Mouse (Mus musculus) kidney, embryonic 16.5 days (tissue): ENCODE data around the gene Cpe. TPM values are rescaled to one million over a fixed set of nuclear protein-coding genes. Genes with fewer than 3 reads are reported as not detected.
A peak's percentile ranks its signal among the peaks of the same experiment; 100 is the strongest.

ENCODE experiments used
- ATAC-seq: fragments of 200-750 bp; cut with Nextera tagmentation; 2 replicates; pipeline ENCODE4 v1.8.0; 2017; ENCODE audit warnings: moderate TSS enrichment; ENCODE audit not compliant: low FRiP score, low TSS enrichment
- H3K27ac ChIP-seq: fragments of 300-500 bp; sonication (generic); 2 replicates; pipeline ENCODE4 v1.5.1; 2014; ENCODE audit warnings: low read length
- H3K27me3 ChIP-seq: fragments of 300-500 bp; sonication (generic); 2 replicates; pipeline ENCODE4 v1.6.1; 2014; ENCODE audit warnings: low read length, control low read depth, mixed read lengths; ENCODE audit not compliant: insufficient read depth
- H3K36me3 ChIP-seq: fragments of 300-500 bp; sonication (generic); 2 replicates; pipeline ENCODE4 v1.6.1; 2014; ENCODE audit warnings: low read length, control low read depth, mixed read lengths; ENCODE audit not compliant: insufficient read depth
- H3K4me1 ChIP-seq: fragments of 300-500 bp; sonication (generic); 2 replicates; pipeline ENCODE4 v1.6.1; 2014; ENCODE audit warnings: low read length, control low read depth, mixed read lengths; ENCODE audit not compliant: insufficient read depth
- H3K4me2 ChIP-seq: fragments of 300-500 bp; sonication (generic); replicated peaks from 2 replicates; pipeline ENCODE4 v1.6.1; 2014; ENCODE audit warnings: low read depth, low read length
- H3K4me3 ChIP-seq: fragments of 300-500 bp; sonication (generic); 2 replicates; pipeline ENCODE4 v1.5.1; 2014; ENCODE audit warnings: mild to moderate bottlenecking, low read length
- H3K9ac ChIP-seq: fragments of 300-500 bp; sonication (generic); replicated peaks from 2 replicates; pipeline ENCODE4 v1.6.1; 2014; ENCODE audit warnings: low read length
- H3K9me3 ChIP-seq: fragments of 300-500 bp; sonication (generic); 2 replicates; pipeline ENCODE4 v1.6.1; 2016; ENCODE audit warnings: low read length, control low read depth
- WGBS: fragments of 180-500 bp; shearing (Covaris S2); extraction: QIAGEN DNeasy Blood & Tissue Kit; methylation state at CpG from one replicate; pipeline ENCODE4 v1.1.7; 2014; 5-methylcytosine and 5-hydroxymethylcytosine counted together
- polyA plus RNA-seq: library from polyadenylated mRNA; unstranded; fragments of >200 nt; fragmentation: Nextera tagmentation; extraction: Ambion mirVana; gene quantifications from 2 replicates; pipeline ENCODE4 v1.2.1, GENCODE M21; 2015

Cpe gene
- polyA plus RNA-seq, 1 experiment from 2014 or later = 66.8 TPM

DNA sequence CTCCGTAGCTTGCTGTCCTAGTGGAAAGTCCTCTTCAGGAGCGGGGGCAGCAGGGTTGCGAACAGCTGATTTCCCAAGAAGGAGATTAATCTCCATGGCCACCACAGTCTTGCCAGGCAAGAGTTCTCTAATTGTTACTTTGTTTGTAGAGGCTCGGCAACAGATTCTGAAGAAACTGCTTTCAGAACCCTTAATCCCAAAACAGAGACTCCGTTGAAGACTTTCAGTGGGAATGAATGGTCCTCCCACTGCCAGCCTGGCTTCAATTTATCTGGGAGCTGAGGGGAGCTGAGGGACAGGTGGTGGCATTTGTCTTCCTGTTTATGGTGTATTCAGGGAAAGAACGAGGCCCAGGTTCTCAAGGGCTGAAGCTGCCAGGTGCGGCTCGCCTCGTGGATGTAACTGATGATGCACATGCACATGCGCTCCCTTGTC is 68.2 kb downstream of the Cpe start:
- H3K9ac ChIP-seq = no peak overlapping the region
- no peaks in the 10 kb centered on the region for H3K36me3 ChIP-seq
- no peak overlapping the region for H3K4me2 ChIP-seq
- WGBS = 84% methylated on average over 10 of the region's 10 CpGs
- no peaks in the 10 kb centered on the region for H3K9me3 ChIP-seq
- H3K4me3 ChIP-seq = no peak overlapping the region
- H3K4me1 ChIP-seq = 0 out of 2 replicates have a peak, but pooled peaks cover 6% of the 10 kb centered on the region
- no peak for ATAC-seq
- H3K27me3 ChIP-seq = no peaks in the 10 kb centered on the region
- H3K27ac ChIP-seq = no peak overlapping the region

DNA sequence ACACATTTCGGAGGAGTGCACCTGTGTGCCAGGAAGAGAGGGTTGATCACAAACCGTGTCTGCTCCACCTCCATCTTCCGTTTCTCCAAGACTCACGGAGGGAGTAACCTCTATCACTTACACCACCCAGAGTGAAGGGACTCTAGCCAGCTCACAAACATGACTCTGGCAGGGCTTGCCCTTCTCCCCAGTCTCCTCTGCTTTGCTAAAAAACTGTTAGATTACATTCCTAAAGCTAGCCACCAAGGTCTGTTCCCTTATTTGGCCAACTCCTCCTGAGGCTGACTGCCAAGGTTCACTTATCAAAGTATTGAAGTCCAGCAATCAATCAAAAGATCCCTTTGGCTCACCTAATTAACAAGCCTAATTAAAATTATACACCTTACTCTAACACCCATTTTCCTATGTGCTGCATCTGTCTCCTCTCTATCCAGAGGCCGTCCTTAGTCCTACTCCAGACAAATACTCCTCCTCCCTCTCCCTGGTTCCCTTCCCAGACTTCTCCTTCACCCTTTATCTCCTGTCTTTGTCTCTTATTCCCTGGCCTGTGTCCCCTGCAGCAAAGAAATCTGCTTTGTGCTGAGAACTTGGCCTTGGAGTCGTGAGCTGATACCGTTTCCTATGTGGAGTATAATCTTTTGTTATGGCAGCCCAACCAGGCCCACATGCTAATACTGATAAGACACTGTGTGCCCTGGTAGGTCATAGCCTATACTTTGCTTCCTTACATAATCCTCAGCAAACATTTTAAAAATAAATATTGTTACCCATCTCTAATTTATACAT is 72.3 kb downstream of the Cpe start:
- ATAC-seq = no peak
- H3K27ac ChIP-seq = no peak overlapping the region
- 39% methylated on average over 7 of the region's 7 CpGs for WGBS

DNA sequence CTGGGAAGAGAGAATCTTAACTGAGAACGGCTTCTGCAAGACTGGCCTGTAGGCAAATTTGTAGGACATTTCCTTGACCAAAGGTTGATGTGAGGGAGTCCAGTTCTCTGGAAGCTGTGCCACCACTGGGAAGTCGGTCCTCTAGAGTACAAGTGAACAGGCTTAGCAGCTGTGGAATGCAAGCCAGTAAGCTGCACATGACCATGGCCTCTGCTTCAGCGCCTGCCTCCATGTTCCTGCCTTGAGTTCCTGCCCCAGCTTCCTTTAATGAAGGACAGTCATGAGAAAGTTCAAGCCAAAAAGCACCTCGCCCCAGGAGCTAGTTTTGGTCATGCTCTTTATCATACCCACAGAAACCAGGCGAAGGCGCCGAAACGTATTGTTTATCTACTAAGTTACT is 73.2 kb downstream of the Cpe start:
- 95% methylated on average over 8 of the region's 8 CpGs for WGBS

More for the DNA sequence above, 72.3 kb downstream of the Cpe start:
- no peaks in the 10 kb centered on the region for H3K36me3 ChIP-seq
- no peaks in the 10 kb centered on the region for H3K27me3 ChIP-seq
- no peak overlapping the region for H3K4me3 ChIP-seq
- H3K4me2 ChIP-seq = no peak overlapping the region
- no peak overlapping the region for H3K9ac ChIP-seq
- 0 out of 2 replicates have a peak, but pooled peaks cover 6% of the 10 kb centered on the region for H3K4me1 ChIP-seq
- H3K9me3 ChIP-seq = no peaks in the 10 kb centered on the region

DNA sequence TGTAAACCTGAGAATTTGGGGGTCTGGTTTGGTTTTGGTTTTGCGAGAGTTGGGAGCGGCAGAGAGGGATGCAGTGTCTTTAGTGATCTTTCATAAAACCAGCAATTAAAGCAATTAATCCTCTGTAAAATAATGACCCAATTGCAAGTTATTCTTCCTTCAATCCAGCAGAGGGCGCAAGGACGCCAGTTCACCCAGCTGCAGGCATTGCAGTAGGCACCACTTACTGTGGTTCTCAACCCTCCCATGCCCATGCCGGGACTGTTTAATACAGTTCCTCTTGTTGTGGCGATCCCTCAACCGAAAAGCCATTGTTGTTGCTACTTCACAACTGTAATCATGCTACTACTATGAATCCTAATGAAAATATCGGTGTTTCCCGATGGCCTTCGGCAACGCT is 74.2 kb downstream of the Cpe start:
- Histone ChIP-seq H3K36me3 (no peaks in the 10 kb centered on the region), H3K4me1 (0 out of 2 replicates have a peak, but pooled peaks cover 6% of the 10 kb centered on the region), H3K9ac (no peak overlapping the region), H3K27ac (no peak overlapping the region), H3K4me3 (no peak overlapping the region), H3K9me3 (no peaks in the 10 kb centered on the region), H3K27me3 (no peaks in the 10 kb centered on the region), H3K4me2 (no peak overlapping the region)
- WGBS = 64% methylated on average over 11 of the region's 11 CpGs
- 0 out of 2 replicates have a peak, but pooled peaks have one; percentile 55 for ATAC-seq

More for the DNA sequence above, 73.2 kb downstream of the Cpe start:
- no peak overlapping the region for H3K4me3 ChIP-seq
- H3K27ac ChIP-seq = no peak overlapping the region
- H3K4me2 ChIP-seq = no peak overlapping the region
- ATAC-seq = no peak
- H3K9me3 ChIP-seq = no peaks in the 10 kb centered on the region
- 0 out of 2 replicates have a peak, but pooled peaks cover 6% of the 10 kb centered on the region for H3K4me1 ChIP-seq
- H3K27me3 ChIP-seq = no peaks in the 10 kb centered on the region
- no peak overlapping the region for H3K9ac ChIP-seq
- H3K36me3 ChIP-seq = no peaks in the 10 kb centered on the region

DNA sequence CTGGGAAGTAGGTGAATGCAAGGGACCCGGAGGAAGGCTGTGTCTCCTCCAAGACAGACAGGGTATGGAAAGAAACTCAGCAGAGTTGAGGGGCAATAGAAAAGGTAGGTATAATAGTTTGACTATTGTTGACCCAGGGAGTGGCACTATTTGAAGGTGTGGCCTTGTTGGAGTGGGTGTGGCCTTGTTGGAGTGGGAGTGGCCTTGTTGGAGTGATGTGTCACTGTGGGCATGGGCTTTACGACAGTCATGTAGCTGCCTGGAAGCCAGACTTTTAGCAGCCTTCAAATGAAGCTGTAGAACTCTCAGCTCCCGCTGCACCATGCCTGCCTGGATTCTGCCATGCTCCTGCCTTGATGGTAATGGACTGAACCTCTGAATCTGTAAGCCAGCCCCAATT is 76.3 kb downstream of the Cpe start:
- no peak overlapping the region for H3K27ac ChIP-seq
- WGBS = 89% methylated on average over 3 of the region's 3 CpGs
- no peak overlapping the region for H3K4me3 ChIP-seq
- H3K4me1 ChIP-seq = 0 out of 2 replicates have a peak, but pooled peaks cover 6% of the 10 kb centered on the region
- H3K36me3 ChIP-seq = no peaks in the 10 kb centered on the region
- no peak overlapping the region for H3K9ac ChIP-seq
- no peaks in the 10 kb centered on the region for H3K27me3 ChIP-seq
- H3K4me2 ChIP-seq = no peak overlapping the region
- no peak for ATAC-seq
- no peaks in the 10 kb centered on the region for H3K9me3 ChIP-seq

DNA sequence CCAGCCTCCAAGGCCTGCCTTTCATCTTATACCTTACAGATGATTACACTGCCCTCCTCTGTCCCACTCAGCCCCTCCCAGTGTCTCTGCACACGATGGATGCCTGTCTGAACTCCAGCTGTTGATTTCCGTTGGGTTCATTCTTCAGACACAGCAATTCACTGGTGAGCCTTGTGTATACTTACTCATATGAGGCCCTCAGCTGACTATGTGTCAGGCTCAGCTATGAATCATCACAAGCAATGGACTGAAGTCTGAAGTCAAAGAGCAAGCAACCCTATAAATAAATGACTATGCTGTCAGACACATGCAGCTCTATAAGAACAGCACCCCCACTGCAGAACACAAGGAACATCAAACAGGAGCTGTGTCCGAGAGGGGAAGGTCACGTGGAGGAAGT is 77.4 kb downstream of the Cpe start:
- 0 out of 2 replicates have a peak, but pooled peaks have one; percentile 17 for ATAC-seq
- 74% methylated on average over 4 of the region's 4 CpGs for WGBS

DNA sequence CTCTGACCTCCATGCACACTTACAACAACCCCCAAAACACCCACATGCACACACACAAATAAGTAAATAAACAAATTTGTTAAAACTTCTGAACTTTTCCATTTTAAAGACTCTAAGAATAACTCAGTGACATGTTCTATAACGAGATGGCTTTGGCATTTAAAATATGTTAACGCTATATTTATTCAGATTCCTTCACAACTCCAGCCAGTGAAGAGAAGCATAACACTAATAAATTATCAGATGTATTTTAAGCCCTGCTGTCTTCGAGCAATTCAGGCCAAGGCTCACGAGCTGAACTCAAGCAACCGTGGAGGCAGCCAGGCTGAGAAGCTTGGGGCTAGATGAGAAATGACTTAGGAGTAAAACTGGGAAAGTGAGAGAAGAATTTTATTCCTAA is 79.2 kb downstream of the Cpe start:
- ATAC-seq = no peak; the same call in 1 of the 2 replicates
- no peaks in the 10 kb centered on the region for H3K9me3 ChIP-seq
- 31% methylated on average over 5 of the region's 5 CpGs for WGBS
- H3K9ac ChIP-seq = no peak overlapping the region
- H3K36me3 ChIP-seq = no peaks in the 10 kb centered on the region
- no peaks in the 10 kb centered on the region for H3K4me1 ChIP-seq
- no peaks in the 10 kb centered on the region for H3K27me3 ChIP-seq
- H3K27ac ChIP-seq = no peak overlapping the region
- H3K4me3 ChIP-seq = no peak overlapping the region
- H3K4me2 ChIP-seq = no peak overlapping the region

More for the DNA sequence above, 77.4 kb downstream of the Cpe start:
- Histone ChIP-seq H3K9me3 (no peaks in the 10 kb centered on the region), H3K27me3 (no peaks in the 10 kb centered on the region), H3K4me2 (no peak overlapping the region), H3K27ac (no peak overlapping the region), H3K9ac (no peak overlapping the region), H3K4me1 (0 out of 2 replicates have a peak, but pooled peaks cover 6% of the 10 kb centered on the region), H3K4me3 (no peak overlapping the region), H3K36me3 (no peaks in the 10 kb centered on the region)

DNA sequence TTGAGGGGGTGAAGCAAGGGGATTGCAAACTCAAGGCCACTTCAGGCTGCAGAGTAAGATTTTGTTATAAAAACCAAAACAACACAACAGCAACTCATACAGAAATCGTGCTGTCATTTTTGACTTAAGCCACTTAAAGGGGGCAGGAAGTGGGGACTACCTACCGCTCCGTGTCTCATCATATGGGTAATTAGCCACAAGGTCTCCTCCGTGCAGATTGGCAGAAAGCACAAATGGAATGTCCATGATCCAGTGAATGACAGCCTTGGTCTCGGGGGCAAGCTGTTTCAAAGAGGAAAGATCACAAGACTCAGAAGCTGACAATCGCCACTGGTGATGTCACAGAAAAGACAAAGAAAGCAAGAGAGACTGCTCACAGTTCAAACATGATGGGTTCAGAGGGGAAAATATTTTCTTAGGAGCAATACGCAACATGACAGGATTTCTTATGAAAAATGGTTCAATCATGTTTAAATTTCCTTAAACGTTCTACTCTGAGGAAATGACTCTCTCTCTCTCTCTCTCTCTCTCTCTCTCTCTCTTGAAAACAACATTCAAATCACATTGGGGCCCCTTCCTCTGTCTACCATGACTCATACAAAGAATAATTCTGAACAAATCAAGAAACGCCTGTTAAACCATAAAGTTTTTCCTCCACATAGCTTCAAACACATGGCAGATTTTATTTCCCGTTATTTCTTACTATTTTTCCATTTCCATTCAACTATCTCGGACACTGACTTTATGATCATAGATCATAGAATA is 81.5 kb downstream of the Cpe start:
- no peaks in the 10 kb centered on the region for H3K4me1 ChIP-seq
- ATAC-seq = no peak
- WGBS = 70% methylated on average over 11 of the region's 11 CpGs

DNA sequence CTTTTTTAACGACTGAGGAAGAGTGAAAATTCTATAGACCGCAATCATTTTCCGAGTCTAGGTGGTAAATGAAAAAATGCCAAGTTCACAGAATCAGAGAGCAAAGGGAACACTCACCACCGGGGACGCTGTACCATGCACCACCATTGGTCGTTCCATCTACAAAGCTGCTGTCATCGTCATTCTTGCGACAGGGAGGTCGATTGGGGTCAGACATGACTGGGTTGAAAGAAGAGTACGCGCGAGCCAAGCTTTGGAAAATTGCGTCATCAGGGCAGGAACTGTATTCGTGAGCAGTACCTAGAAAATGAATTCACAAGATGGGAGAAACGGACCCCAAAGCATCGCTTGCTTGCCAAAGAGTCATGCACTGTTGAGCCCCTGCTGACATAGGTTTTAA is 83.9 kb downstream of the Cpe start:
- ATAC-seq = no peak
- no peak overlapping the region for H3K9ac ChIP-seq

More for the DNA sequence above, 81.5 kb downstream of the Cpe start:
- Histone ChIP-seq H3K4me2 (no peak overlapping the region), H3K27ac (no peak overlapping the region), H3K9me3 (no peaks in the 10 kb centered on the region), H3K9ac (no peak overlapping the region), H3K4me3 (no peak overlapping the region), H3K36me3 (no peaks in the 10 kb centered on the region), H3K27me3 (no peaks in the 10 kb centered on the region)

More for the DNA sequence above, 83.9 kb downstream of the Cpe start:
- no peak overlapping the region for H3K27ac ChIP-seq
- H3K9me3 ChIP-seq = no peaks in the 10 kb centered on the region
- H3K4me2 ChIP-seq = no peak overlapping the region
- H3K4me1 ChIP-seq = no peaks in the 10 kb centered on the region
- 91% methylated on average over 16 of the region's 16 CpGs for WGBS
- no peaks in the 10 kb centered on the region for H3K36me3 ChIP-seq
- no peak overlapping the region for H3K4me3 ChIP-seq
- H3K27me3 ChIP-seq = no peaks in the 10 kb centered on the region
